Mouse (Mus musculus): ENCODE results near the gene Erp27.
A peak's percentile ranks its signal among the peaks of the same experiment; 100 is the strongest.

Gene Erp27

DNA sequence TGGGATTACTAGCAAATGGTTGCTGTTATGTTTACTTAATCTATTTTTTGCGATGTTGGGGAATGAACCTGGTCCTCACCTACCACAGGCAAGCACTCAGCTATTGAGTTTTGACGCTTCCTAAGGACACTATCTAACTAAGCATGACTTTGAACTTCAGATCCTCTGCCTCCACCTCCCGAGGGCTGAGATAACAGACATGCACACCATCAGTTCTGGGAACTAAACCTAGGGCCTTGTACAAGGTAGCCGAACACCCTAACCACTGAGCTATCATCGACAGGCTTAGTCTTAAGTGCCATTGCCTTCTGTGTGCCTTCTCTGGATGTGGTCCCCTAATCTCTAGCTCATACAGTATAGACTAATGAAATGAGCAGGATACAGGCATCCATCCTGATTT is 56.6 kb downstream of the Erp27 start:
- no peak for DNase-seq (ENCODE audit: low spot score in 2 of 2)

DNA sequence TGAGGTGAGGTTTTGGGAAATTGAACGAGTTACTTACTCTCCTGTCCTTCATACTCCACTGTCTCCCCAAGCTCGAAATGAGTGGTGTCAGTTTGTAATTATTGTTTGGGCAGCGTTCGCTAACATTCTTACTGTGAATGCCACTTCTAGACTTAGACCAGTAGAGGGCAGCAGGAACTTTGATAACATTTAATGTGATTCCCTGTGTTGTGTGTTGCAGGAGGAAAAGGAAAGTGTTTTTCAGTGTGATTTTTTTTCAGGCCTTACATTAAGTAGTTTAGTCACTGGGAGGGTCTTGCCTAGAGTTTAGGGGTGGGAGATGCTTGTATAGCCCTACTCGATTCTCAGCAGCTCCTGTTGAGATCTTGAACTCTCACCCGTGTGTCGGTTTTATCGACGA is 61.0 kb downstream of the Erp27 start:
- peak in 1 of 2 experiments; percentile 54 for DNase-seq (ENCODE audit: low spot score in 2 of 2)

DNA sequence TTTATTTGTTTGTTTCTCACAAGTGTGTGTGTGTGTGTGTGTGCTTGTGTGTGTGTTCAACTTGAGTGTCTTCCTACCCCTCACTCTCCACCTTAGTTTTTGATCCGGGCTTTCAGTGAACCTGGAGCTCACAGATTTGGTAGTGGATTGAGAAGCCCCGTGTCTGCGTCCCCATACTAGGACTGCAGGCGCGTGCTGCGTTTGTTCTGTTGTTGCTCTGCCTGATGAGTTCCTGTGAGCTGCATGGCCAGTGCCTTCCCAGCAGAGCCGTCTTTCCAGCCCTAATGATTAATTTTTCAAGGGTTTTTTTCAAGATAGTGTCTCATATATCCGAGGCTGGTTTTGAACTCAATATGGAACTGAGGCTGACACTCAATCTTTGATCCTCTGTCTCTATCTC is 63.6 kb downstream of the Erp27 start:
- no peak for DNase-seq (ENCODE audit: low spot score in 2 of 2)

DNA sequence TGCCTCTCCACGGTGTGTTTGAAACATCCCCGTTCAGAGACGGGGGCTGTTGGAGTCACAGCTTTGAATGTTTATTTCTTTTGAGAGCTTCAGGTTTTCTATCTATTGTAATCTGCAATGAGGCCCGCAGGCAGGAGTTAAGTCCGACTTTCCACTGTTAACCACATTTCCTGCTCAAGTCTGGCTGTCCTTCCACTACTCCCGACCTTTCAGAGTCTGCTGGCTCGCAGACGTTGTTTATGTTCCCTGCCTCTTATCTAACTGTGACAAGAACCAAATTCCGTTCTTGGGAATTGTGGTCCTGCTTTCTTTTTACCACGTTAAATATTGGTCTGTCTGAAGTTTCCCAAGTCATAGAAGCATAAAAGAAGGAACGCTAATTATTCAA is 64.1 kb downstream of the Erp27 start:
- DNase-seq (ENCODE audit: low spot score in 2 of 2), result peak; percentile 70 to 81
